Mouse (Mus musculus) forebrain, embryonic 12.5 days (tissue): ENCODE data around the gene Ubr4. TPM values are rescaled to one million over a fixed set of nuclear protein-coding genes. Genes with fewer than 3 reads are reported as not detected.

Source experiments
- ATAC-seq: fragments of 200-750 bp; cut with Nextera tagmentation; 2 replicates; pipeline ENCODE4 v1.8.0; 2017; ENCODE audit warnings: moderate TSS enrichment; ENCODE audit not compliant: low FRiP score
- H3K27ac ChIP-seq: fragments of 300-500 bp; sonication (generic); 2 replicates; pipeline ENCODE4 v1.5.1; 2016; ENCODE audit warnings: mild to moderate bottlenecking
- H3K27me3 ChIP-seq: fragments of 300-500 bp; sonication (generic); 2 replicates; pipeline ENCODE4 v1.6.1; 2016; ENCODE audit warnings: mild to moderate bottlenecking
- H3K36me3 ChIP-seq: fragments of 300-500 bp; sonication (generic); replicated peaks from 2 replicates; pipeline ENCODE4 v1.6.1; 2016; ENCODE audit warnings: mild to moderate bottlenecking
- H3K4me1 ChIP-seq: fragments of 300-500 bp; sonication (generic); 2 replicates; pipeline ENCODE4 v1.6.1; 2016
- H3K4me2 ChIP-seq: fragments of 300-500 bp; sonication (generic); 2 replicates; pipeline ENCODE4 v1.6.1; 2016; ENCODE audit warnings: mild to moderate bottlenecking, moderate library complexity
- H3K4me3 ChIP-seq: fragments of 300-500 bp; sonication (generic); replicated peaks from 2 replicates; pipeline ENCODE4 v1.5.1; 2016; ENCODE audit warnings: mild to moderate bottlenecking
- H3K9ac ChIP-seq: fragments of 300-500 bp; sonication (generic); 2 replicates; pipeline ENCODE4 v1.6.1; 2016; ENCODE audit warnings: mild to moderate bottlenecking
- H3K9me3 ChIP-seq: fragments of 300-500 bp; sonication (generic); 2 replicates; pipeline ENCODE4 v1.6.1; 2016
- WGBS: fragments of 180-500 bp; shearing (Covaris S2); methylation state at CpG from one replicate; pipeline ENCODE4 v1.1.7; 2016; 5-methylcytosine and 5-hydroxymethylcytosine counted together
- polyA plus RNA-seq: library from polyadenylated mRNA; unstranded; fragments of >200 nt; fragmentation: Nextera tagmentation; extraction: Ambion mirVana; gene quantifications from 2 replicates; pipeline ENCODE4 v1.2.1, GENCODE M21; 2016

The Ubr4 gene
- polyA plus RNA-seq, 1 experiment from 2014 or later, result 81.5 TPM

- Histone ChIP-seq H3K36me3 (peaks cover 33% of the 10 kb centered on the region), H3K4me3 (no peak overlapping the region), H3K27ac (no peak overlapping the region), H3K27me3 (no peaks in the 10 kb centered on the region), H3K4me2 (no peak overlapping the region), H3K9me3 (no peaks in the 10 kb centered on the region), H3K9ac (no peak overlapping the region), H3K4me1 (peaks cover 5% of the 10 kb centered on the region; the same call in 1 of the 2 replicates)
- WGBS, result 79% methylated on average over 9 of the region's 9 CpGs
- no peak for ATAC-seq
These were observed 141.0 kb downstream of the Ubr4 start for GRCm38 (mm10) chr4:139493227-139494025.

GRCm38 (mm10) chr4:139500814-139501213 is 148.4 kb downstream of the Ubr4 start:
- Histone ChIP-seq H3K9me3 (no peaks in the 10 kb centered on the region), H3K27me3 (peaks cover 4% of the 10 kb centered on the region; the same call in 1 of the 2 replicates), H3K27ac (no peak overlapping the region), H3K4me3 (no peak overlapping the region), H3K36me3 (no peaks in the 10 kb centered on the region), H3K9ac (no peak overlapping the region), H3K4me2 (no peak overlapping the region), H3K4me1 (peaks cover 5% of the 10 kb centered on the region; the same call in 1 of the 2 replicates)
- ATAC-seq, result no peak
- 75% methylated on average over 14 of the region's 14 CpGs for WGBS

GRCm38 (mm10) chr4:139501702-139502101 is 149.3 kb downstream of the Ubr4 start:
- H3K36me3 ChIP-seq, result no peaks in the 10 kb centered on the region
- no peak overlapping the region for H3K4me2 ChIP-seq
- no peaks in the 10 kb centered on the region for H3K9me3 ChIP-seq
- H3K4me3 ChIP-seq, result no peak overlapping the region
- WGBS, result 84% methylated on average over 6 of the region's 6 CpGs
- no peak overlapping the region for H3K27ac ChIP-seq
- H3K27me3 ChIP-seq, result peaks cover 4% of the 10 kb centered on the region; the same call in 1 of the 2 replicates
- ATAC-seq, result no peak
- no peak overlapping the region for H3K9ac ChIP-seq
- peaks cover 5% of the 10 kb centered on the region; the same call in 1 of the 2 replicates for H3K4me1 ChIP-seq

- H3K27me3 ChIP-seq, result peaks cover 4% of the 10 kb centered on the region; the same call in 1 of the 2 replicates
- 89% methylated on average over 8 of the region's 8 CpGs for whole genome bisulfite sequencing
- 0 out of 2 replicates have a peak, but pooled peaks cover under 1% of the 10 kb centered on the region for H3K4me1 ChIP-seq
- no peak for ATAC-seq
- H3K9ac ChIP-seq, result no peak overlapping the region
- H3K27ac ChIP-seq, result no peak overlapping the region
- H3K4me3 ChIP-seq, result no peak overlapping the region
- H3K4me2 ChIP-seq, result no peak overlapping the region
- H3K36me3 ChIP-seq, result no peaks in the 10 kb centered on the region
- H3K9me3 ChIP-seq, result no peaks in the 10 kb centered on the region
These were observed 151.5 kb downstream of the Ubr4 start for GRCm38 (mm10) chr4:139503919-139504318.

- Histone ChIP-seq H3K4me3 (no peak overlapping the region), H3K27me3 (0 out of 2 replicates have a peak, but pooled peaks cover 4% of the 10 kb centered on the region), H3K36me3 (no peaks in the 10 kb centered on the region), H3K27ac (no peak overlapping the region), H3K4me1 (peaks cover 3% of the 10 kb centered on the region; the same call in 1 of the 2 replicates), H3K9me3 (no peaks in the 10 kb centered on the region), H3K4me2 (no peak overlapping the region), H3K9ac (no peak overlapping the region)
- no peak for ATAC-seq
- WGBS, result 86% methylated on average over 4 of the region's 4 CpGs
These were observed 153.3 kb downstream of the Ubr4 start for GRCm38 (mm10) chr4:139505716-139506115.

- Histone ChIP-seq H3K27ac (no peak overlapping the region), H3K4me2 (no peak overlapping the region), H3K9ac (no peak overlapping the region), H3K4me1 (peaks cover 3% of the 10 kb centered on the region; the same call in 1 of the 2 replicates), H3K4me3 (no peak overlapping the region), H3K9me3 (no peaks in the 10 kb centered on the region), H3K27me3 (0 out of 2 replicates have a peak, but pooled peaks cover 4% of the 10 kb centered on the region), H3K36me3 (no peaks in the 10 kb centered on the region)
- ATAC-seq, result no peak
- 91% methylated on average over 11 of the region's 11 CpGs for WGBS
These were observed 154.3 kb downstream of the Ubr4 start for GRCm38 (mm10) chr4:139506727-139507126.

GRCm38 (mm10) chr4:139509069-139509468 is 156.7 kb downstream of the Ubr4 start:
- Histone ChIP-seq H3K4me1 (peaks cover 3% of the 10 kb centered on the region; the same call in 1 of the 2 replicates), H3K4me2 (no peak overlapping the region), H3K27me3 (no peaks in the 10 kb centered on the region), H3K36me3 (no peaks in the 10 kb centered on the region), H3K9me3 (no peaks in the 10 kb centered on the region), H3K27ac (no peak overlapping the region), H3K9ac (no peak overlapping the region), H3K4me3 (no peak overlapping the region)
- ATAC-seq, result no peak
- WGBS, result 73% methylated on average over 2 of the region's 2 CpGs

- WGBS, result 90% methylated on average over 2 of the region's 2 CpGs
- H3K9ac ChIP-seq, result no peak overlapping the region
- no peaks in the 10 kb centered on the region for H3K36me3 ChIP-seq
These were observed 159.1 kb downstream of the Ubr4 start for GRCm38 (mm10) chr4:139511557-139511956.

GRCm38 (mm10) chr4:139512985-139513384 is 160.6 kb downstream of the Ubr4 start:
- no peak overlapping the region for H3K27ac ChIP-seq
- H3K36me3 ChIP-seq, result no peaks in the 10 kb centered on the region
- no peak overlapping the region for H3K9ac ChIP-seq
- H3K9me3 ChIP-seq, result no peaks in the 10 kb centered on the region
- 82% methylated on average over 2 of the region's 2 CpGs for WGBS
- H3K4me1 ChIP-seq, result peaks cover 3% of the 10 kb centered on the region; the same call in 1 of the 2 replicates
- H3K4me2 ChIP-seq, result no peak overlapping the region
- no peak for ATAC-seq
- no peaks in the 10 kb centered on the region for H3K27me3 ChIP-seq
- no peak overlapping the region for H3K4me3 ChIP-seq

More at GRCm38 (mm10) chr4:139511557-139511956, 159.1 kb downstream of the Ubr4 start:
- Histone ChIP-seq H3K27ac (no peak overlapping the region), H3K4me3 (no peak overlapping the region), H3K9me3 (no peaks in the 10 kb centered on the region), H3K27me3 (no peaks in the 10 kb centered on the region), H3K4me2 (no peak overlapping the region), H3K4me1 (peaks cover 3% of the 10 kb centered on the region; the same call in 1 of the 2 replicates)
- no peak for ATAC-seq

- no peak for ATAC-seq
- no peak overlapping the region for H3K4me2 ChIP-seq
- no peaks in the 10 kb centered on the region for H3K27me3 ChIP-seq
- no peaks in the 10 kb centered on the region for H3K4me1 ChIP-seq
- no peak overlapping the region for H3K9ac ChIP-seq
- no peaks in the 10 kb centered on the region for H3K9me3 ChIP-seq
- no peak overlapping the region for H3K27ac ChIP-seq
- 78% methylated on average over 6 of the region's 6 CpGs for WGBS
- H3K4me3 ChIP-seq, result no peak overlapping the region
- H3K36me3 ChIP-seq, result no peaks in the 10 kb centered on the region
These were observed 166.8 kb downstream of the Ubr4 start for GRCm38 (mm10) chr4:139519221-139519620.

GRCm38 (mm10) chr4:139521926-139522325 is 169.5 kb downstream of the Ubr4 start:
- Histone ChIP-seq H3K27me3 (no peaks in the 10 kb centered on the region), H3K9me3 (no peaks in the 10 kb centered on the region), H3K4me2 (no peak overlapping the region), H3K27ac (no peak overlapping the region), H3K36me3 (no peaks in the 10 kb centered on the region), H3K4me1 (0 out of 2 replicates have a peak, but pooled peaks cover 8% of the 10 kb centered on the region), H3K9ac (no peak overlapping the region), H3K4me3 (no peak overlapping the region)
- ATAC-seq, result no peak
- 84% methylated on average over 10 of the region's 10 CpGs for WGBS

GRCm38 (mm10) chr4:139526475-139526874 is 174.1 kb downstream of the Ubr4 start:
- no peak overlapping the region for H3K4me2 ChIP-seq
- WGBS, result 69% methylated on average over 12 of the region's 12 CpGs
- H3K4me1 ChIP-seq, result 0 out of 2 replicates have a peak, but pooled peaks cover 8% of the 10 kb centered on the region
- H3K9ac ChIP-seq, result no peak overlapping the region
- H3K27ac ChIP-seq, result no peak overlapping the region
- no peaks in the 10 kb centered on the region for H3K27me3 ChIP-seq
- no peak overlapping the region for H3K4me3 ChIP-seq
- ATAC-seq, result no peak
- no peaks in the 10 kb centered on the region for H3K36me3 ChIP-seq
- H3K9me3 ChIP-seq, result no peaks in the 10 kb centered on the region
